Mouse (Mus musculus): ENCODE measurements at regions not wholly inside any gene's neighbourhood (a gene's known extent, or its start where the extent isn't known, plus 50 kb on each side); places are given as distances from the start of the nearest gene placed in this dataset.

GRCm38 (mm10) chr5:28567341-28567905 is 100.4 kb upstream of the Shh start:
- ATAC-seq (ENCODE audit: low FRiP score, low TSS enrichment) = no peak
- H3K4me1 ChIP-seq (ENCODE audit: control insufficient read depth, insufficient read depth, low read length) = no peaks in the 10 kb centered on the region
- 83% methylated on average over 5 of the region's 5 CpGs for WGBS
- no peak overlapping the region for H3K9ac ChIP-seq (ENCODE audit: low read depth, low read length)
- no peak overlapping the region for H3K4me2 ChIP-seq (replicated peaks; ENCODE audit: low read depth, low read length)
- no peaks in the 10 kb centered on the region for H3K9me3 ChIP-seq (ENCODE audit: control insufficient read depth, low read length)
- H3K4me3 ChIP-seq (ENCODE audit: low read length) = no peak overlapping the region
- H3K27me3 ChIP-seq (ENCODE audit: control insufficient read depth, insufficient read depth, low read length) = no peaks in the 10 kb centered on the region
- H3K36me3 ChIP-seq (ENCODE audit: control insufficient read depth, insufficient read depth, low read length) = no peaks in the 10 kb centered on the region
- H3K27ac ChIP-seq (ENCODE audit: low read depth, low read length) = no peak overlapping the region

GRCm38 (mm10) chr5:28563401-28563800 is 96.3 kb upstream of the Shh start:
- Histone ChIP-seq H3K4me1 (ENCODE audit: control insufficient read depth, insufficient read depth, low read length) (no peaks in the 10 kb centered on the region), H3K36me3 (ENCODE audit: control insufficient read depth, insufficient read depth, low read length) (no peaks in the 10 kb centered on the region), H3K27ac (ENCODE audit: low read depth, low read length) (no peak overlapping the region), H3K4me2 (replicated peaks; ENCODE audit: low read depth, low read length) (no peak overlapping the region), H3K27me3 (ENCODE audit: control insufficient read depth, insufficient read depth, low read length) (no peaks in the 10 kb centered on the region), H3K4me3 (ENCODE audit: low read length) (no peak overlapping the region), H3K9me3 (ENCODE audit: control insufficient read depth, low read length) (no peaks in the 10 kb centered on the region), H3K9ac (ENCODE audit: low read depth, low read length) (no peak overlapping the region)
- no peak for ATAC-seq (ENCODE audit: low FRiP score, low TSS enrichment)
- whole genome bisulfite sequencing = 20% methylated on average over 3 of the region's 3 CpGs

GRCm38 (mm10) chr5:28562917-28563316 is 95.9 kb upstream of the Shh start:
- Histone ChIP-seq H3K9ac (ENCODE audit: low read depth, low read length) (no peak overlapping the region), H3K4me2 (replicated peaks; ENCODE audit: low read depth, low read length) (no peak overlapping the region), H3K36me3 (ENCODE audit: control insufficient read depth, insufficient read depth, low read length) (no peaks in the 10 kb centered on the region), H3K27ac (ENCODE audit: low read depth, low read length) (no peak overlapping the region), H3K27me3 (ENCODE audit: control insufficient read depth, insufficient read depth, low read length) (no peaks in the 10 kb centered on the region), H3K4me3 (ENCODE audit: low read length) (no peak overlapping the region), H3K9me3 (ENCODE audit: control insufficient read depth, low read length) (no peaks in the 10 kb centered on the region), H3K4me1 (ENCODE audit: control insufficient read depth, insufficient read depth, low read length) (no peaks in the 10 kb centered on the region)
- no peak for ATAC-seq (ENCODE audit: low FRiP score, low TSS enrichment)
- WGBS = 61% methylated on average over 1 of the region's 1 CpGs

GRCm38 (mm10) chr5:28553543-28553942 is 86.5 kb upstream of the Shh start:
- no peak overlapping the region for H3K27ac ChIP-seq (ENCODE audit: low read depth, low read length)
- no peaks in the 10 kb centered on the region for H3K27me3 ChIP-seq (ENCODE audit: control insufficient read depth, insufficient read depth, low read length)
- no peak for ATAC-seq (ENCODE audit: low FRiP score, low TSS enrichment)
- H3K4me3 ChIP-seq (ENCODE audit: low read length) = no peak overlapping the region
- no peaks in the 10 kb centered on the region for H3K9me3 ChIP-seq (ENCODE audit: control insufficient read depth, low read length)
- WGBS = 76% methylated on average over 2 of the region's 2 CpGs
- H3K4me1 ChIP-seq (ENCODE audit: control insufficient read depth, insufficient read depth, low read length) = no peaks in the 10 kb centered on the region
- no peaks in the 10 kb centered on the region for H3K36me3 ChIP-seq (ENCODE audit: control insufficient read depth, insufficient read depth, low read length)
- H3K9ac ChIP-seq (ENCODE audit: low read depth, low read length) = no peak overlapping the region
- H3K4me2 ChIP-seq (replicated peaks; ENCODE audit: low read depth, low read length) = no peak overlapping the region

GRCm38 (mm10) chr5:28530202-28530855 is 63.3 kb upstream of the Shh start:
- Histone ChIP-seq H3K9ac (ENCODE audit: low read depth, low read length) (no peak overlapping the region), H3K9me3 (ENCODE audit: control insufficient read depth, low read length) (no peaks in the 10 kb centered on the region), H3K36me3 (ENCODE audit: control insufficient read depth, insufficient read depth, low read length) (no peaks in the 10 kb centered on the region), H3K27me3 (ENCODE audit: control insufficient read depth, insufficient read depth, low read length) (no peaks in the 10 kb centered on the region), H3K4me3 (ENCODE audit: low read length) (no peak overlapping the region), H3K4me1 (ENCODE audit: control insufficient read depth, insufficient read depth, low read length) (no peaks in the 10 kb centered on the region), H3K4me2 (replicated peaks; ENCODE audit: low read depth, low read length) (no peak overlapping the region), H3K27ac (ENCODE audit: low read depth, low read length) (no peak overlapping the region)
- ATAC-seq (ENCODE audit: low FRiP score, low TSS enrichment) = no peak
- WGBS = 49% methylated on average over 6 of the region's 6 CpGs

GRCm38 (mm10) chr5:28526435-28526834 is 59.4 kb upstream of the Shh start:
- Histone ChIP-seq H3K4me1 (ENCODE audit: control insufficient read depth, insufficient read depth, low read length) (no peaks in the 10 kb centered on the region), H3K4me3 (ENCODE audit: low read length) (no peak overlapping the region), H3K27ac (ENCODE audit: low read depth, low read length) (no peak overlapping the region), H3K27me3 (ENCODE audit: control insufficient read depth, insufficient read depth, low read length) (no peaks in the 10 kb centered on the region), H3K36me3 (ENCODE audit: control insufficient read depth, insufficient read depth, low read length) (no peaks in the 10 kb centered on the region), H3K9ac (ENCODE audit: low read depth, low read length) (no peak overlapping the region), H3K9me3 (ENCODE audit: control insufficient read depth, low read length) (no peaks in the 10 kb centered on the region), H3K4me2 (replicated peaks; ENCODE audit: low read depth, low read length) (no peak overlapping the region)
- whole genome bisulfite sequencing = 64% methylated on average over 3 of the region's 3 CpGs
- ATAC-seq (ENCODE audit: low FRiP score, low TSS enrichment) = peak; percentile 84

- Histone ChIP-seq H3K36me3 (ENCODE audit: control insufficient read depth, insufficient read depth, low read length) (no peaks in the 10 kb centered on the region), H3K4me3 (ENCODE audit: low read length) (no peak overlapping the region), H3K4me1 (ENCODE audit: control insufficient read depth, insufficient read depth, low read length) (no peaks in the 10 kb centered on the region), H3K4me2 (replicated peaks; ENCODE audit: low read depth, low read length) (no peak overlapping the region), H3K27ac (ENCODE audit: low read depth, low read length) (no peak overlapping the region), H3K9me3 (ENCODE audit: control insufficient read depth, low read length) (no peaks in the 10 kb centered on the region), H3K27me3 (ENCODE audit: control insufficient read depth, insufficient read depth, low read length) (no peaks in the 10 kb centered on the region), H3K9ac (ENCODE audit: low read depth, low read length) (no peak overlapping the region)
- no peak for ATAC-seq (ENCODE audit: low FRiP score, low TSS enrichment)
- WGBS = 48% methylated on average over 9 of the region's 9 CpGs
Observed at GRCm38 (mm10) chr5:28520800-28521707, 54.0 kb upstream of the Shh start.

GRCm38 (mm10) chr5:28519059-28519543 is 52.0 kb upstream of the Shh start:
- Histone ChIP-seq H3K27me3 (ENCODE audit: control insufficient read depth, insufficient read depth, low read length) (no peaks in the 10 kb centered on the region), H3K9me3 (ENCODE audit: control insufficient read depth, low read length) (no peaks in the 10 kb centered on the region), H3K4me1 (ENCODE audit: control insufficient read depth, insufficient read depth, low read length) (no peaks in the 10 kb centered on the region), H3K36me3 (ENCODE audit: control insufficient read depth, insufficient read depth, low read length) (no peaks in the 10 kb centered on the region), H3K4me2 (replicated peaks; ENCODE audit: low read depth, low read length) (no peak overlapping the region), H3K27ac (ENCODE audit: low read depth, low read length) (no peak overlapping the region), H3K9ac (ENCODE audit: low read depth, low read length) (no peak overlapping the region), H3K4me3 (ENCODE audit: low read length) (no peak overlapping the region)
- ATAC-seq (ENCODE audit: low FRiP score, low TSS enrichment) = no peak
- 87% methylated on average over 3 of the region's 3 CpGs for WGBS
